Mouse (Mus musculus) G1E-ER4 (cell line): ENCODE measurements around the gene Cd3e. TPM values are rescaled to one million over a fixed set of nuclear protein-coding genes. Genes with fewer than 3 reads are reported as not detected.

Experiments used
- GATA1 ChIP-seq: IDR thresholded peaks from one replicate; pipeline ENCODE4 v1.8.0; 2012; ENCODE audit warnings: low read length, inconsistent platforms
- polyA plus RNA-seq: library from polyadenylated mRNA; stranded (reverse); fragments of >175 nt; gene quantifications from 2 replicates; pipeline ENCODE4 v1.2.3, GENCODE M21; 2012

Gene Cd3e
- polyA plus RNA-seq, 1 experiment: not detected

- TF ChIP-seq GATA1: no peak
Measured at GRCm38 (mm10) chr9:45030341-45030740, 20.9 kb upstream of the Cd3e start.

- no peak for TF ChIP-seq GATA1
Measured at GRCm38 (mm10) chr9:45027376-45027775, 17.9 kb upstream of the Cd3e start.

GRCm38 (mm10) chr9:45024187-45024586 lies 14.8 kb upstream of the Cd3e start:
- no peak for TF ChIP-seq GATA1

GRCm38 (mm10) chr9:45023638-45024037 lies 14.2 kb upstream of the Cd3e start:
- TF ChIP-seq GATA1: no peak

- TF ChIP-seq GATA1: no peak
Measured at GRCm38 (mm10) chr9:45022800-45023199, 13.4 kb upstream of the Cd3e start.

- no peak for TF ChIP-seq GATA1
Measured at GRCm38 (mm10) chr9:45018031-45018430, 8.6 kb upstream of the Cd3e start.

- no peak for TF ChIP-seq GATA1
Measured at GRCm38 (mm10) chr9:45015841-45016240, 6.4 kb upstream of the Cd3e start.

GRCm38 (mm10) chr9:45014879-45015278 lies 5.5 kb upstream of the Cd3e start:
- no peak for TF ChIP-seq GATA1

- no peak for TF ChIP-seq GATA1
Measured at GRCm38 (mm10) chr9:45011291-45011690, 1.9 kb upstream of the Cd3e start.

GRCm38 (mm10) chr9:45010461-45010860 lies 1.0 kb upstream of the Cd3e start:
- TF ChIP-seq GATA1: no peak

GRCm38 (mm10) chr9:45008342-45008741 lies 1.1 kb downstream of the Cd3e start:
- no peak for TF ChIP-seq GATA1

- no peak for TF ChIP-seq GATA1
Measured at GRCm38 (mm10) chr9:45007404-45007803, 2.0 kb downstream of the Cd3e start.

GRCm38 (mm10) chr9:45000249-45000648 lies 9.2 kb downstream of the Cd3e start:
- no peak for TF ChIP-seq GATA1

GRCm38 (mm10) chr9:44999776-45000175 lies 9.7 kb downstream of the Cd3e start:
- TF ChIP-seq GATA1: no peak

- TF ChIP-seq GATA1: no peak
Measured at GRCm38 (mm10) chr9:44999171-44999570, 10.3 kb downstream of the Cd3e start.

GRCm38 (mm10) chr9:44998138-44998537 lies 11.3 kb downstream of the Cd3e start:
- TF ChIP-seq GATA1: no peak

GRCm38 (mm10) chr9:44996590-44996989 lies 12.8 kb downstream of the Cd3e start:
- no peak for TF ChIP-seq GATA1

GRCm38 (mm10) chr9:44994962-44995361 lies 14.5 kb downstream of the Cd3e start:
- TF ChIP-seq GATA1: no peak
